Mouse (Mus musculus): ENCODE data around the gene Xrn1.
"Not testable (repeated sequence)": the region's sequence is repeated elsewhere in the genome, so short reads cannot be mapped to it uniquely, and the experiment has no call there.

The Xrn1 gene

DNA sequence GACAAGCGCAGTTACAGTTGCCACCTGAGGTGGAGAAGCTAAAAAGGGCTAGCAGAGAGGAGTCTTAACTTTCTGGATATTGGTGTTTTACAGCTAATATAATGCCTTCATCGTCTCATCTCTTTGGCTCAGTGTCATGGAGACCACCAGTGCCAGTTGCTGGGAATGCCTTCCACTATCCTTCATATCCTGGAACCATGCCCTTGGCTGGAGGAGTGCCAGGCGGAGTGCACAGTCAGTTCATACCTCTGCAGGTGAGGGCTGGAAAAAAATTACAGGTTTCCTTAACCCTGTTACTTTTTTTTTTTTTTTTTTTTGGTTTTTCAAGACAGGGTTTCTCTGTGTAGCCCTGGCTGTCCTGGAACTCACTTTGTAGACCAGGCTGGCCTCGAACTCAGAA lies 96.9 kb downstream of the Xrn1 start:
- ATAC-seq (ENCODE audit: low TSS enrichment) = no peak

DNA sequence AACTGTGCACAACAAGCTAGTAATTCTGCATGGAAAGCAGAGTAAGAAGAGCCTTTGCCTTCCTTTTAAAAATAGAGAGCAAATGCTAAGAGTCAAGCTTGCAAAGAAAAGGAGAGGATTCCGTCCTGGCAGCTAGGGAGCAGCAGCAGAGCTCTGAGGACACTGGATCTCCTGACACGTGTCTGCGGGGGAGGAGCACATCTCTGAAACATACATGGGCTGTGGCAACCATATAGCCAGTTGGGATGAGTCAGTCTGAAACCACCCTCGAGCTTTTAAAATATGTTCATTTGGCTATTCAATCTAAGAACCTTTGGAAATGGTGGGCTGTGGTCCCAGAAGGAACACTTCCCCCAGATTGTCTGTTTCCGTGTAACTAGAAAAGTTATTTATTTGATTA lies 100.3 kb downstream of the Xrn1 start:
- ATAC-seq (ENCODE audit: low TSS enrichment) = peak; percentile 93

DNA sequence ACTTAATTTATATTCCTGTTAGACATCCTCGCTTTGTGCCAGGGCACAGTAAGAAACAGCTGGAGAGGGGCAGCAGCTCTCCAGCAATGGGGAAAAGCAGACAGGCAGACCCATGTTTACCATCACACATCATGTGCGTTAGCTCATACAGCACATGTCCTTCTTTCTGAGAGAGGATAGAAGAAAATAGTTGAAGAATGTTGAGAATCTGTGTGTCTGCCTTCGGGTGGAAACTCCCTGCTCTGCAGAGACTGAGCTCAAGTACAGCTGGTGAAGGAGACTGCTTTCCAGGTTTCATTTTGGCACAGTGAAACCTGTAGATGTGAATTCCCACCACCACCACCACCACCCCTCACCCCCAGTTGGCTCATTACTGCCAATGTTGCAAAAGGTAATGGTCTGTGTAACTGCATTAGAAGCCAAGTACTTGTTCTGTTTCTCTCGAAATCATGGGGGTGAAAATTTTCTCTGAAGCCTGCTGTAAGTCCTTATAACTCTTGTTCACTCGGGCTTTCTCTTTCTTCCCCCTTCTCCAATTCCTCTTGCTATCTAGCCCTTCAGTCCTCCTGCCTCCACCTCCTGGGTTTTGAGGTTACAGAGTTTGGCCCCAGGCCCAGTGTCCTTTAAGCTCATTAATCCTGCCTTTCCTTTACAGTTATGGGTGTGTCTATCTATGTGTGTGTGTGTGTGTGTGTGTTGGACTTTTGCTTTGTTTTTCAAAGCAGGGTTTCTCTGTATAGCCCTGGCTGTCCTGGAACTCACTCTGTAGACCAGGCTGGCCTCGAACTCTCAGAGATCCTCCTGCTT lies 102.1 kb downstream of the Xrn1 start:
- ATAC-seq (ENCODE audit: low TSS enrichment) = no peak

DNA sequence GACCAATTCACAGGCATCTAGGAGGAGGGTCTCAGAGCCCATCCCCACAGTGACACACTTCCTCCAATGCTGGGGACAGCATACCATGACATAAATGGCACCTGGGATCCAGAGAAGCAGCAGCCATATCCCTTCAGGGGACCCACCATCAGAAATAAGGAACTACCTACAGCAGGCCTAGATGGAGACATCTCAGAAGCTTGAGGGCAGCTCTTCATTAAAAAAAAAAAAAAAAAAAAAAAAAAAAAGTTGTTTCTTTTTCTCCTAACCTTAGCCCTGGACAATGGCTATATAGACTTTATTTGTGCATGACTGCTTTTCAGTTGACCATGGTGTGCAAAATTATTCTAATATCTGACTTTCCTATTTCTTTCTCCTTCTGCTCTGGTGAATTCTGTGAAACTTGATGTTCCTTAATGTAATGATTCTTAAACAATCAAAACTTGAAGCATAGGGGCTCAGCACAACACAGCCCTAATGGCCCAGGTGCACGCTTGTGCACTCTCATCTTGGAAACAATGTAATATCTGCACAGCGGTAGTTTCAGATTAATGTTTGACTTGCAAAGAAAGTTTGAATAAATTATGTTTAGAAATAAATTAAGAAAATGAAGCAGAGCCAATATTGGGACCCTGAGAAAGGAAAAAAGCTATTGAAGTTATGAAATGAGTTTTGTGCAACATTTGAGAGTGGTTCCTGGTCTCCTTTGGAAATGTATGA lies 108.7 kb downstream of the Xrn1 start:
- ATAC-seq (ENCODE audit: low TSS enrichment) = no peak

DNA sequence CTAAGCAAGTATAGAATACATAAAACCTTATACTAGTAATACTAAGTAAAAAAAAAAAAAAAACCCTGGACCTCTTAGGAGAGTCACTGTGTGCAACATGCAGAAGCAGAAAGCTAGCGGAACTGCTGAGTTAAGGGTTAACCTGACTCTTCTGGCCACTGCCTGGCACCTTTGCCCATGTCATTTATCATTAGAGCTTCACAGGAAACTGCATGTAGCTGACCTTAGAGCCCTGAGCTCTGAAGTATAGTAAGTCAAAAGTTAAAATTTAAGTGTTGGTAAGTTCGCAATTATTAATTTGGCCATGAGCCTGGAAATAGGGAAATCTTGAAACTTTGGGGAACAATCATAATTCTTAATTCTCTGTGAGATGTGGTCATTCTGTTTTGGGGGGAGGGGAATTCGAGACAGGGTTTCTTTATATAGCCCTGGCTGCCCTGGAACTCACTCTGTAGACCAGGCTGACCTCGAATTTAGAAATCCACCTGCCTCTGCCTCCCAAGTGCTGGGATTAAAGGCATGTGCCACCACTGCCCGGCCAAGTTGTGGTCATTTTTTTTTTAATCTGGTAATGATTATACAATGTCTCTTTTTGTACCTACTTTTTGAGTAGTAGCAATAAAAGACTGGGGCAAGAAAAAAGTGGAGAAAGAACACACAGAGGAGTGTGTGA lies 109.4 kb downstream of the Xrn1 start:
- ATAC-seq (ENCODE audit: low TSS enrichment) = no peak

DNA sequence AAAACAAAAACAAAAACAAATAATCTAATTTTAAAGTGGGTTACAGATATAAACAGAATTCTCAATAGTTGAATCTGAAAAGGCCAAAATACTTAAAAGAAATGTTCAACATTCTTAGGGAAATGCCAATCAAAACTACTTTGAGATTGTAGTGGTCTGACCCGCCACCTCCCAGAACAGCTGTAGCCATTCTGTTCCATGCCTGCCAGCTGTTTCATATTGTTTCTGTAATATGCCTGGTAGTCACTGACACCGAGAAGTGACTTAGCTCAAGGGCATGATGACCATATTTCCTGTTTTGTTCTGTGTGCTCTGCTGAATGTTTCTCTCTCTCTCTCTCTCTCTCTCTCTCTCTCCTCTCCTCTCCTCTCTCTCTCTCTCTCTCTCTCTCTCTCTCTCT lies 112.9 kb downstream of the Xrn1 start:
- ATAC-seq (ENCODE audit: low TSS enrichment) = no peak

DNA sequence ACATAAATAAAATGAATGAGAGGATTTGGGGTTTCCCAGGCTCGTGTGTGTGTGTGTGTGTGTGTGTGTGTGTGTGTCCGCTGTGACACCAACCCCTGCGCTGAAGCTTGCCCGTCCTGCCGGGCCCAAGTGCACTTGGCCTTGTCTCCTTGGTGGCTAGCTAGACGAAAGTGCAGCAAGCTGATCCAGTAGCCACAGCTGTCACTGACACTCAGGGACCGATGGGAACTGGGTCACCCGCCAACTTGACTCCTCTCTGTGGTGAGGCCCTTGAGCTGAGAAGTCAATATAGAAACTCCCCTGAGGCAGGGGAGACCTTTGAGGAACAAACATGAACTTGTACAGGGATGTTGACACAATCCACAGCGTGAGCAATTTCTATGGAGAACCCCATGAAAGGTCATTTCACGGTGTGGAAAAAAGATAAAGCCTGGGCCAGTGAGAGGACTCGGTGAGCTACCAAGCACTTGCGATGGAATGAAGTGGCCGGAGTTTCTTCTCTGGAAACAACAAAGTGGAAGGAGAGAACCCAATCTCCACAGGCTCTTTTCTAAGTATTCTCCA lies 124.3 kb downstream of the Xrn1 start:
- no peak for ATAC-seq (ENCODE audit: low TSS enrichment)

DNA sequence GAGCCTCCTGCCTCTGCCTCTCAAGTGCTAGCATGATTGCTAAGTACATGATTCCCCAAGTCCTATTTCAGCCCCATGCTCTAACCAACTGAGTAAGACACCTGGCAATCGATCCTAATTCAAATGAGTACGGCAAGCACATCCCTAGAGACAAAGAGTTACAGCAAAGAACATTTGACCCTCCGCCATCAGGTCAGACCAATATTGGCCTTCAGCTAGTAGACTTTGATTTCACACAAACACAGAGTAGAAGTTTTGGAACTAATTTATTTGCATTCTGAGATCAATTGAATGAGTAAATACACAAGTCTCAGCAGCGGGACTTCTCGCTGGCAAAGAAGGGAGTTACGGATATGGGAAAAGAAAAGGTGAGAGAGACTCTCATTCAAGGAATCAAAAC lies 130.7 kb downstream of the Xrn1 start:
- no peak for ATAC-seq (ENCODE audit: low TSS enrichment)

DNA sequence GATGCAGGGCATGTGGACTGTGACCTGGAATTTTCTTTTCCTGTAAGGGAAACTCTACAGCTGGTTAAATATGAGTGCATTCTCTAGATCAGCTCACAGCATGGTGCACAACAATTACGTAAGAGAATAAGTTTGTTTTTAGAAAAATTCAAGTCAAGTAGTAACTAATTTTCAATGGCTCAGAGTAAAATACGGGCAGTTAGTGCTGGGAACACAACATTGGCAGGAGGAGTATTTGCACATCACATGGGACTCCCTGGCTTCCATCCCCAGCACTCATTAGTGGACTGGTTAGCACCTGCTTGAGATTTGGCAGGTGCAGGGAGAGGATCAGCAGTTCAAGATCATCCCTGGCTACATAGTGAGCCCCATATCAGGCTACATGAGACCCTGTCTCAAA lies 133.1 kb downstream of the Xrn1 start:
- no peak for ATAC-seq (ENCODE audit: low TSS enrichment)

DNA sequence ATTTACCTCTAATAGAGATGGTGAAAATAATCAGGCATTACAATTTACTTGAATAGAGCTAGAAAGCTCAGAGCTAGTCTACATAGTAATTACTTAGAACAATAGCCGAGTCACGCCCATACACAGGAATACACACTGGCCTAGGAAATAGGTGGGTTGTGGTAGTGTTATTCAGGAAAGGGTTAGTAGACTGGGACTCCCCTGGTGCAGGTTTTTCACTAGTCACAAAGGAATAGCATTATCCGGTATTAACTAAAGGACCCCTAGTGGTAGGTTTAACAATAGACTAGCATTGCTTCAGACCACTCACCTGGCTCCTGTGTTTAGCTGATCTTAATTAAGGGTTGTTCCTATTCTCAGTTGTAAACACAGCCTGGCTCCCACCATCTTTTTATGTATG lies 133.9 kb downstream of the Xrn1 start:
- ATAC-seq (ENCODE audit: low TSS enrichment) = not testable (repeated sequence)

DNA sequence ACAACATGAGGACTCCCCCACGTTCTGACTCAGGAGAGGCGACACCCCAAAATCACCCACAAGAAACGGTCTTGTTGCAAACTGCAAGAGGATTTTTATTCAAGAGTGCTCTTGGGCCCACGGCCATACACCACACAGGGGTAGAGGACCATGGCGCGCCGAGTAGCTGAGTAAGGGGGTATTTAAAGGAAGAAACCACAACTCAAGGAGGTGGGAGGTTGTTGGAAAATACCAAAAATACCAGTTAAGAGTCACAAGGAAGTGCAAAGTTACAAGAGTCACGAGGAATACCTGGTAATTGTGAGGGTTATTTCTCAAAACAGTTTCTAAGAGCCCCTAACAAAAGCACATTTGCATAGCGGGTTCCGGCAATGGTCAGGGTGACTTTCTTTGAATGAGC lies 138.1 kb downstream of the Xrn1 start:
- ATAC-seq (ENCODE audit: low TSS enrichment) = not testable (repeated sequence)

DNA sequence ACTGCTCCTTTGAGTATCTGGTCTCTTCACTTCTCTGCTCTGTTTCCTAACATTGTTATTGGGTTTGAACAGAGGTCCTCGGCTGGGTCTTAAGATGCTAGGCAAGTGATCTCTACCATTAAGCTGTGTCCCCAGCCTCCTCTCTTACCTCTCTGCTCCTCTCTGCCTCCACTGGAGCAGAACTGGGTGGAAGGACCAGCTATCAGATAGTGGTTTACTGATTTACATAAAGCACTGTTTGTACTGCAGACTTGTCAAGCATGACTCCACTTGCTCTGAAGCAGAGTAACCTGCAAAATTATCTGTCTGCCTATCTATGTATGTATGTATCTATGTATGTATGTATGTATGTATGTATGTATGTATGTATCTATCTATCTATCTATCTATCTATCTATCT lies 138.7 kb downstream of the Xrn1 start:
- ATAC-seq (ENCODE audit: low TSS enrichment) = no peak

DNA sequence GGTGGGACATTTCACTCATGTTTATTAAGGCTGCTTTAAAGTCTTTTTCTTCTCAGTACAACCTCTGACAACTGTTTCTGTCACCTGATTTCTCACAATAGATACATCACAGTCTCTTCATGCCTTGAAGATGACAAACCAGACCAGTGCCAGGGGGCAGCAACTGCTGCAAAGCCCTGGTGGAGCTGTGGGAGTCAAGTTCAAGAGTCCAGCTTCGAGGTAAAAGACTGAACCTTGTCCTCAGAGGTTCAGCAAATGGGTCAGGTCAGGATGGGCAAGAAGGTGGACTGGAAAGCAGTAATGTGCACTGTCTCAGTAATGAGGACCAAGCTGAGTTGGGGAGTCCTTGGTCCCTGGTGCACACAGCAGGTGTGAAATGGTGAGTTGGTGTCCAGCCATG lies 139.8 kb downstream of the Xrn1 start:
- ATAC-seq (ENCODE audit: low TSS enrichment) = no peak

DNA sequence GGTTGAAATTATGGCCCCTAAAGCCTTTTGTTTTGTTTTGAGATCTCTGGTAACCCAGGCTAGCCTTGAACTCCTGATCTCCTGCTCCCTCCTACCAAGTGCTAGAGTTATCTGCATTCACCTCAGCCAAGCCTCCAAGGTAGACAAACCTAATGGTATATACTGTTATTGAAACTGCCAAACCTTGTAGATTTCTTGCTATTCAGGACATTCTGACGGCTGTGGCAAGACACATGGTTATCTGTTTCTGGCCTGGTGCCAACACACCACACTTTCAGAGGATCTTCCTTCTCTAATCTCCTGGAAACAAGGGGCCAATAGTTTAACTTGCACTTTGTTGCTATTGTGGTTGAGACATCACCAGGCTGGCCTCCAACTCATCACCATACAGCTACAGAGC lies 140.6 kb downstream of the Xrn1 start:
- no peak for ATAC-seq (ENCODE audit: low TSS enrichment)

DNA sequence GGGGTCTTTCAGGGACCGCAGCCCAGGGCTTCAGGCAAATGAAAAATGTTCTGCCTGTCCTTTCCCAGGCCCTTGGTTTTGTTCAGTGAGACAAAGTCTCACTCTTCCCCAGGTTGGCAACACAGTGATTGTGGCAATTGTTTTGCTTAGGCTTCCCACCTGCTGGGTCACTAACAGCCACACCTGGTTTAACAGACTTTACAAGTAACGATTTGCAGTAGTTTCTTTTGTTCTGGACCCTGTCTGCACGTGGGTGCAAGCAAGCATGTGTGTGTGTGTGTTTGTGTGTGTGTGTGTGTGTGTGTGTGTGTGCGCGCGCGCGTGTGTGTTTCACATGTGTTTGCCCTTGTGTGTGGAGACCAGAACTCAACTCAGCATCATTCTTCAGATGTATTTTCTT lies 148.3 kb downstream of the Xrn1 start:
- ATAC-seq (ENCODE audit: low TSS enrichment) = no peak
